Mouse (Mus musculus): ENCODE measurements around the gene Sdk1.
A peak's percentile ranks its signal among the peaks of the same experiment; 100 is the strongest.

Sdk1 gene

GRCm38 (mm10) chr5:142022877-142023580 is 781.7 kb downstream of the Sdk1 start:
- DNase-seq, result no peak

DNA sequence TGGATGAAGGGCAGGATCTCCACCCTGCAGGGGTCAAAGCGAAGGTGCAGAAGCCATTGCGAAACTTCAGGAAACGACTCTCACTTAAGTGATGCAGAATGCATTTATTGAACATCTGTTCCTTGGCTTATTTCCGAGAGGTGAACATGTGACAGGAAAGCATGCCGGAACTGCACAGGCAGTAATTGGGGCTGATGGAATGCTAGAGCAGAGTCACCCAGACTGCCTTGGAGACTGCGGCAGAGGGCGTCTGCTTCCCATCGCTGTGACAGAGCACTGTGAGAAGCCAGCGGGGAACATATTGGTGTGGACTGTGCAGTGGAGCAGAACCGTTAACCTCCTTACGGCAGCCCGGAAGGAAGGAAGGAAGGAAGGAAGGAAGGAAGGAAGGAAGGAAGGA is 783.2 kb downstream of the Sdk1 start:
- peak; percentile 11 to 13 for DNase-seq

DNA sequence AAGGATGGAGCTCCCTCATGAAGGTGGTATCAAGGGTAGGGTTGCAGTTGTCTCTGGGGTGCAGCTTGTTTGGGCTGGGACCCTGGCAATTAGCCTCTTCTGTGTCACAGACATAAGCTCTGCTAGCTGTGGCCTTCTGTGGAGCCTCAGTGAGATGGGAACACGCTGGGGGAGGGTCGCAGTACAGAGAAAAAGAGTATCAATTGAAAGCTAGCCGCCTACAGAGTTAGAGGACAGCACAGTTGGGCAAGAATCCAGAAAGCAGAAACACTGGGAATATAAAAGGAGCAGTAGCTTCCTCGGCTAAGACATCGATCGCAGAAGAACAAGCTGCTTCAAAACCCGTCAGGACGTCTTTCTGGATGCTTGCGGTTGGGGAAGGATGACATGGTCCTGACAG is 795.2 kb downstream of the Sdk1 start:
- DNase-seq, result no peak

DNA sequence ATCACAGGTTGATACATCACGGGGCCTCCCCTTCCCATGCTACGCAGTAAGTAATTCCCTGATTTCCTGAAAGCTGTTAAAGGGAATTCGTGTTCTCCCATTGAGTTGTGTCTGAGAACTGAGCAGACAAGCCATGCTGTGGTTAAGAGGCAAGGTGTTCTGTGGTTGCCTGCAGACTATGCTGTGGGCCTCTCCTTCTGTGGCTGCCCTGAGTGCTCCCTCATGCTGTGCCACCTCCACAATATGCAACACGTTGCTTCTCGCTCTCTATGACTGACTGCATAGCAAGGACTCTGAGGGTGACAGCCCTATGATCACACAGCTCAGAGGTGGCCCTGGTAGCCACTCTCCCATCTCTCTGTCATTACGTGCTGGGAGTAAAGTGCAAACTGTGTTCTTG is 797.9 kb downstream of the Sdk1 start:
- DNase-seq, result no peak

- no peak for DNase-seq
Measured at GRCm38 (mm10) chr5:142039891-142040530, 798.7 kb downstream of the Sdk1 start.

DNA sequence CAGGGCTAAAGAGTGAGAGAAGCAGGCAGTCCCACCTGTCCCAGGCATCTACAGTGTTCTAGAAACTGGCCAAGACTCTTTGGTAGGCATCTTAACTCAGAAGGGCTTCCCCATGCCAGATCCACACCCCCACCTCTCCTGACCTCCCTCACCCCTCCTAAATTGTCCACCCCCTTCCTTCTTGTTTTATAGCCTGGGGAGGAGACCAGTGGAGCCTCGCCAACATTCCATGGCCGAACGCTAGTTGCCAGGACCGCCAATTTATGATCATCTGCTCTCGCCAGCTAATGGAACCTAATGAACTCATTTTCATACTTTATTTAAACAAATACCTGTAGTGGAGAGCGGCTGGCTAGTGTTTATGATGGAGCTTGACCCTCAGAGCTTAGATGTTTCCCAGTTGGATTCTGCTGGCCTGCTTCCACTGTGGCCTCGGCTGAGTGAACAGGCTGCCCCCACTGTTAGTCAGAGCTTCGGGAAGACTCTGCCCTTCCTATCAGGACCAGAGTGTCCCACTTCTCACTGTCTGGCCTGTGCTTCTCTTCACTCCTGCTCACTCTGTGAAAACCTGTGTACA is 800.0 kb downstream of the Sdk1 start:
- DNase-seq, result peak; percentile 2 to 6

DNA sequence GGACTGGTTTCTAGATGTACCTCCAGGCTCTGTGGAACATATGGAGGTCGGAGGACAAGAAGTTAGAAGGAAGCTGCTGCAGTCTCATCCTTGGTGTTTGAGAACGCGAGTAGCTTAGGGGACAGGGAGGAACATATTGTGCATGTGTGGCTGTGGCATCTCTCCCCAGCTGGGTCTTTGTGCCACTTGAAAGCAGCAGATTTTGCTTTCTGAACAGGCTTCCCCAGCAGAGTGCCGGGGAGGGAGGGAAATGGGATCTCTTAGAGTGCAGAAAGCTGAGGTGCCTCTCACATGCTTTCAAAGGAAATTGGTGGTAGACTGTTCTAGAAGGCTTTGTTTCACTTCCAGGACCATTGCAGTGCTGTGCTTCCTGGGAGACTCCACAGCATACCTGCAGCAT is 820.5 kb downstream of the Sdk1 start:
- DNase-seq, result no peak

DNA sequence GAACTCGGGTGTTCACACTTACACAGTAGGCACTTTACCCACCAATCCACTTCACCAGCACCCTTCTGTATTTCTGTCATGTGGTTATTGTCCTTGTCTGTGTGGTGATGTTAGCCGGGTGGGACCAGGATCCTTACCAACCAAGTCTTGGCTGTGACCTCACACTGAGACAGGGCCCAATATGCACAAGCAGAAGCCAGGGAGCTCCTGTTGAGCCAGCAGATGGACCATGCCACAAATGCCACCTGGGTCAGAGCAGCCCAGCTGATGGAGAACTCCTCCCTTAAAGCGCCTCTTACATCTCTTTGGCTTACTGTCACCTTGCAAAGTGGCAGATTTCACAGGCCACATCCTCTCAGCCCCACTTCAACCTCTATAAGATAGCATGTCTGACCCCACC is 830.0 kb downstream of the Sdk1 start:
- no peak for DNase-seq

DNA sequence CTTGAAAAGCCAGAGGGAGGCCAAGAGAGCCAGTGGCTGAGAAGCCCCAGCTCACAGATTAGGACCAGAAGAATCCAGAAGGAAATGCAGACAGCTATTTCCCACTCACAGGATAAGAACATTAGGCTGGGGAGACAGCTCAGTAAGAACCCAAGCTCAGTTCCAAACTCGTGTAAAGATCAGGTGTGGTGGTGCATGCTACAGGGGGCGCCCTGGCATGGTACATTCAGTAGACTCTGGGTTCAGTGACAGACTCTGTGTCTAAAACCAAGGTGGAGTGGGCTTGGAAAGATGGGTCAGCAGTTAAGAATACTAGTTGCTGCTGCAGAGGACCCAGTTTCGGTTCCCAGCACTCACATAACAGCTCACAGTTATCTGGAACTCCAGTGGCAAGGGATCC is 832.6 kb downstream of the Sdk1 start:
- DNase-seq, result no peak

GRCm38 (mm10) chr5:142074561-142075500 is 833.5 kb downstream of the Sdk1 start:
- peak; percentile 2 to 8 for DNase-seq

GRCm38 (mm10) chr5:142080661-142081060 is 839.4 kb downstream of the Sdk1 start:
- DNase-seq, result no peak

DNA sequence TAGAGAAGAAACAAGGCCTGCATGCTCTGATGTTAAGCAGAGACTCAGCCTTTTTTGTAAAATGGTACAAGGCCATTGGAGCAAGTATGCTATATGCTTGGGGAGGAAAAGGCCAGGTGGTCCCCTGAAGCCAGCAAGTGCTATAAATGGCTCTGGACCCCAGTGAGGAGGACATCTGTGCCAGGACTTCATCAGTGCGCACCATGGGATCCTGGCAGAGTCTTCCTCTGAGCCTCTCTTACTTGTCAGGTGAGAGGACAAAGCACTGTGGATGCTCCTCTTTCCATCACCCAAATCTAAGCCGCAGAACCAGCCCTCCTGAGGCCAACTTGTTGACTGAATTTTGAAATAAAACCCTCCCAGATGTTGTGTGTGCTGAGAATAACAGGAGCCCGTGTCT is 839.8 kb downstream of the Sdk1 start:
- no peak for DNase-seq

- no peak for DNase-seq
Measured at GRCm38 (mm10) chr5:142096377-142096841, 855.1 kb downstream of the Sdk1 start.

- DNase-seq, result no peak
Measured at GRCm38 (mm10) chr5:142100176-142100575, 858.9 kb downstream of the Sdk1 start.

DNA sequence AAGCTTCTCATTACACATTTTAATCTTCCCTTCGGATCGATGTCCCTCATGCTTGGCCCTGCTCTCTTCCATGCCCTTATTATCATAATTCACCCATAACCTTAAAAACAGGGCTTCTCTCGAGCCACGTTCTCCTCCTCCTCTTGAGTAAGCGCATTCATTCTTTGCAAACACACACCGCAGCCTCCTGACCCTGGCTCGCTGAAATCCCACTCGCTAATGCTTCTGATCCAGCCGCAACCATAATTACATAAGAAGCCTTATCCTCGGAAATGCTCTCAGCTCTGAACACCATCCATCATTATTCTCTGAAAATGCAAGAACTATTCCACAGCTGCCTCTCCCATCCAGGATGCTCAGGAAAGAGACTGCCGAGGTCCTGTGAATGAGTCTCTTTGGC is 866.1 kb downstream of the Sdk1 start:
- DNase-seq, result no peak

GRCm38 (mm10) chr5:142111989-142112388 is 870.7 kb downstream of the Sdk1 start:
- no peak for DNase-seq

DNA sequence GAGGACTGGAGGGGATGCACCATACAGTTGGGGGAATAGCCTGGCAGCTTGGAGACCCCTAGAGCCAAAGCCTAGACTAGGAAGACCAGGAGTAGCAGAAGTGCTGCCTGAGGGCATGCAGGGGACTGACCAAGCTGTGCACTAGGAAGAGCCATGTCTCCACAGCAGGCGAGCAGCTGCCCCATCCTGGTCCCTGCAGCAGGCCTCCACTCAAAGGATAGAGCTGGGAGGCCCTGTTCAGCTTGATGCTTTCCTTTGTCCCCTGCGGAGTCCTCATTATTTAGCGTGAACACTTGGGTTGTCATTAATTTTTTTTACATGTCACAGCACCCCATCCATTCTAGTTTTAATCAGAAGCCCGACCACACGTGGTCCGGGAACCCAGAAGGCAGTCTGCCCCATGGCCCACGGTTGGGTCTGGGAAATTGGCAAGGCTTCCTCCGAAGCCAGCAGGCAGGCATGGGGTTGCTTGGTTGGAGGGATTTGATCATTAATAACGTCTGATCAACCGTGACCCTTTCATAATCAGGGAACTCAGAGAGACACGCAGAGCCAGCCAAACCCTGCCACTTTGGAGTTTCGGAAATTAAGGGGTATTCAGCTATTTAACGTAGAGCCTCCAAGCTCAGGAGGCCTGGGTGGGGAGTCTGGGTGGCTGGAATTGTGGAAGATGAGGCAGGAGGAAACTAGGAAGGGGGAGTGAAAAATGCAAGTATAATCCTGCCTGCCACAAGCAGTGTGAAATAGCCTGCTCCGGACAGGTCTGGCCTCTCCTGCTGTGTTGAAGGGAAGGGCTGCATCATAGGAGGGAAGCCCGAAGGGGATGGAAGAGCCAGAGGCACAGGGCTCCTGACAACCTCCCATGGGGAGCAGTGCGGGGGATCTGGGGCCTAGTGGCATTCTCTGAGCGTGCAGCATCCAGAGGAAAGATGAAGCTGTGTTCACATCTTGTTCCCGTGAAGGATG is 872.2 kb downstream of the Sdk1 start:
- no peak for DNase-seq

DNA sequence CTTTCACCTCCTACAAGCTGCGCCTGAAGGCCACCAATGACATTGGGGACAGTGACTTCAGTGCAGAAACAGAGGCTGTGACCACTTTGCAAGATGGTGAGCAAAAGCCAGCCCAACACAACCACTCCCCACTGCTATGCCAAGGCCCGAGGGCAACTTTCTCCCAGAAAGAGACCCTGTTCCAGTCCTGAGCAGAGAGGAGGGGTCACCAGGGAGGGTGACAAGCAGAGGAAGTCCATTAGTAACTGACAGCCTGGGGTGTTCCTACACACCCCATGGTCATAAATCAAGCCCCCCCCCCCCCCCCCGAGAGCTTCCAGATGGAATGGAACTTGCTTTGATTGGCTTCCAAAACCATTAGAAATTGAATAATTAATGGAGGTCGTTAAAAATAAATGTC is 886.5 kb downstream of the Sdk1 start:
- DNase-seq, result no peak

GRCm38 (mm10) chr5:142128181-142128611 is 886.9 kb downstream of the Sdk1 start:
- DNase-seq, result no peak

GRCm38 (mm10) chr5:142130004-142130403 is 888.7 kb downstream of the Sdk1 start:
- no peak for DNase-seq

DNA sequence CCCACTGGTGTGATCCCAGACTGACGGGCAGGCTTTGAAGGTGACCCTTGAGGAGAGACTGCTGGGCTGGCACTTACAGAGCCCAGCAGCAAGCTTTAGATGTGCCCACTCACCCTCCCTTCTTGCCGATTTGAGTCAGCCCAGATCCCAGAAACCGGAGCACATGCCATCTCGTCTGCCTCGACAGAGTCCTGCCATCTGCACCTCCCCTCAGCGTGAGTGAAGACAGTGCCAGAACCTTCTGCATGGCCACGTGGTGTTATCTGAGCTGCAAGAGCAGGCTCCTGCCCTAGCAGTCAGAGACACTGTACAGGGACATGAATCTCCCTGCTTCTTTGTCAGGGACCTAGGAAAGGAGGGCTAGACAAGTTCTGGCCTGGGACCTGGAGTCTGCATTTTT is 898.7 kb downstream of the Sdk1 start:
- DNase-seq, result no peak

DNA sequence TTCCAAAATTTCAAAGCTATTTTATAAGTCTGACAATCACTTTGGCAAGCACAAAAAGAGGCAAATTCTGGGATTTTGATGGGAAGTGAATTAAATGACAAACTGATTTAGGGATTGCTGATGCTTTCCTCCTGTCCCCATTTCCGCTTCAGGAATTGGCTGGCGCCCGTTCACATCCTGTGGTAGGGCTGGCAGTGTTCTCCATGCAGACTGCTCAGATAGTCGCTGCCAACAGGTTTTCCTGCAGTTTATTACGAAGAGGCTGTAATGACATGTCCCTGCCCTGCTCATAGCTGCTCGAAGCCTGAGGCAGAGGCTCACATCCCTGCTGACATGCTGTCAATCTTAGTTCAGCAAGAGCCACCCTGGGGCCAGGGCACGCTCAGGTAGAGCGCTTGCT is 908.3 kb downstream of the Sdk1 start:
- no peak for DNase-seq
